Mouse (Mus musculus) cortical plate, adult 2 months (tissue): ENCODE results near the gene Cntrob.

Source experiments
- CTCF ChIP-seq: fragments of 200-500 bp; IDR thresholded peaks from 2 replicates; pipeline ENCODE4 v1.5.1; 2011; ENCODE audit warnings: mild to moderate bottlenecking, control low read depth, low read length; ENCODE audit not compliant: insufficient read depth; ENCODE audit errors: extremely low read depth
- POLR2A ChIP-seq: fragments of 200-500 bp; IDR thresholded peaks from 2 replicates; pipeline ENCODE4 v1.6.1; 2011; ENCODE audit warnings: mild to moderate bottlenecking, low read length, control low read depth; ENCODE audit not compliant: insufficient read depth; ENCODE audit errors: extremely low read depth

DNA sequence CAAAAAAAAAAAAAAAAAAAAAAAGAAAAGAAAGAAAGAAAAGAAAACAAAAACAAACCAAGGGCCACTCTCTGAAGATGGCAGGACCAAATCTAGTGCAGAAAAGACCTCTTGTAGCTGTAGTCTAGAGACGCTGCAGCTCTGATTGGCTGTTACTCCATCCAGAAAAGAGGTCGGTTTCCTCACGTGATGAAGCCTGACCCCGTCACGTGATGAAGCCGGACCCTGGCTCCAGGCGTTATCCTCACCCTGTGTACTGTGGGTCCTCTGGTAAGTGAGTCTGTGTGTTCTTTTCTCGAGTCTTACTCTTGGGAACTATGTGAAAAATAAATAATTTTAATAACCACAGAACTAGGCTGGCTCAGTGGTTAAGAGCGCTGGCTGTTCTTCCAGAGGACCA lies 58.2 kb downstream of the Cntrob start:
- TF ChIP-seq CTCF (no peak), POLR2A (no peak)
